Mouse (Mus musculus): Measurements from ENCODE around the gene Ddx31. TPM values are rescaled to one million over a fixed set of nuclear protein-coding genes. Genes with fewer than 3 reads are reported as not detected.

Ddx31 gene
- 16.5 and 17.5 TPM in 2 replicates for polyA plus RNA-seq (2014; fragmentation: Nextera tagmentation; extraction: Ambion mirVana)

GRCm38 (mm10) chr2:28840222-28840951, at the start of gene Ddx31, which contains the start of gene Gtf3c4:
Ddx31 (plus strand) TSS chr2:28840406.
Gtf3c4 (minus strand) TSS chr2:28840360.
- ATAC-seq (replicated peaks; ENCODE audit: low FRiP score, low TSS enrichment, low read depth) = peak; percentile 98
- Histone ChIP-seq H3K27ac (ENCODE audit: low read depth) (peak within 1 kb of the TSS; percentile 86), H3K36me3 (ENCODE audit: control insufficient read depth, insufficient read depth, low read length) (peaks cover 15% of the 10 kb centered on the region; the same call in 1 of the 2 replicates), H3K4me2 (ENCODE audit: low read length) (peak within 1 kb of the TSS; percentile 65), H3K27me3 (replicated peaks; ENCODE audit: control insufficient read depth, insufficient read depth, low read length) (no peaks in the 10 kb centered on the region), H3K9me3 (ENCODE audit: control insufficient read depth, low read length) (no peaks in the 10 kb centered on the region), H3K9ac (ENCODE audit: low read length) (peak within 1 kb of the TSS; percentile 91), H3K4me3 (ENCODE audit: low read depth, low read length) (peak within 1 kb of the TSS; percentile 98), H3K4me1 (replicated peaks; ENCODE audit: control insufficient read depth, insufficient read depth, low read length) (peaks cover 30% of the 10 kb centered on the region)
- under 1% methylated on average over 62 of the region's 63 CpGs for WGBS
- DNase-seq (ENCODE audit: low spot score) = peak; percentile 98

GRCm38 (mm10) chr2:28792931-28793610, 47.1 kb upstream of the Ddx31 start:
- DNase-seq (ENCODE audit: low spot score) (peak; percentile 67), ATAC-seq (replicated peaks; ENCODE audit: low FRiP score, low TSS enrichment, low read depth) (peak; percentile 80)
- H3K4me2 ChIP-seq (ENCODE audit: low read length) = peak overlapping the region; percentile 42
- WGBS = 20% methylated on average over 5 of the region's 6 CpGs
- no peaks in the 10 kb centered on the region for H3K36me3 ChIP-seq (ENCODE audit: control insufficient read depth, insufficient read depth, low read length)
- no peaks in the 10 kb centered on the region for H3K9me3 ChIP-seq (ENCODE audit: control insufficient read depth, low read length)
- 0 out of 2 replicates have a peak, but pooled peaks cover 7% of the 10 kb centered on the region for H3K4me1 ChIP-seq (replicated peaks; ENCODE audit: control insufficient read depth, insufficient read depth, low read length)
- H3K4me3 ChIP-seq (ENCODE audit: low read depth, low read length) = peak overlapping the region; percentile 4; the same call in 1 of the 2 replicates
- no peaks in the 10 kb centered on the region for H3K27me3 ChIP-seq (replicated peaks; ENCODE audit: control insufficient read depth, insufficient read depth, low read length)
- no peak overlapping the region for H3K9ac ChIP-seq (ENCODE audit: low read length)
- H3K27ac ChIP-seq (ENCODE audit: low read depth) = 0 out of 2 replicates have a peak overlapping the region, but pooled peaks have one; percentile 22

GRCm38 (mm10) chr2:28794623-28795022, 45.6 kb upstream of the Ddx31 start:
- DNase-seq (ENCODE audit: low spot score) (no peak), ATAC-seq (replicated peaks; ENCODE audit: low FRiP score, low TSS enrichment, low read depth) (no peak)
- H3K27me3 ChIP-seq (replicated peaks; ENCODE audit: control insufficient read depth, insufficient read depth, low read length) = no peaks in the 10 kb centered on the region
- no peak overlapping the region for H3K27ac ChIP-seq (ENCODE audit: low read depth)
- H3K9me3 ChIP-seq (ENCODE audit: control insufficient read depth, low read length) = no peaks in the 10 kb centered on the region
- no peak overlapping the region for H3K4me2 ChIP-seq (ENCODE audit: low read length)
- 0 out of 2 replicates have a peak, but pooled peaks cover 9% of the 10 kb centered on the region for H3K4me1 ChIP-seq (replicated peaks; ENCODE audit: control insufficient read depth, insufficient read depth, low read length)
- no peak overlapping the region for H3K4me3 ChIP-seq (ENCODE audit: low read depth, low read length)
- 80% methylated on average over 5 of the region's 5 CpGs for WGBS
- no peaks in the 10 kb centered on the region for H3K36me3 ChIP-seq (ENCODE audit: control insufficient read depth, insufficient read depth, low read length)
- no peak overlapping the region for H3K9ac ChIP-seq (ENCODE audit: low read length)

GRCm38 (mm10) chr2:28796298-28796697, 43.9 kb upstream of the Ddx31 start:
- WGBS = 66% methylated on average over 8 of the region's 8 CpGs
- ATAC-seq (replicated peaks; ENCODE audit: low FRiP score, low TSS enrichment, low read depth) = no peak
- no peak overlapping the region for H3K4me2 ChIP-seq (ENCODE audit: low read length)
- H3K9me3 ChIP-seq (ENCODE audit: control insufficient read depth, low read length) = no peaks in the 10 kb centered on the region
- 0 out of 2 replicates have a peak, but pooled peaks cover 9% of the 10 kb centered on the region for H3K4me1 ChIP-seq (replicated peaks; ENCODE audit: control insufficient read depth, insufficient read depth, low read length)
- H3K27ac ChIP-seq (ENCODE audit: low read depth) = no peak overlapping the region
- no peaks in the 10 kb centered on the region for H3K27me3 ChIP-seq (replicated peaks; ENCODE audit: control insufficient read depth, insufficient read depth, low read length)
- H3K9ac ChIP-seq (ENCODE audit: low read length) = no peak overlapping the region
- no peak overlapping the region for H3K4me3 ChIP-seq (ENCODE audit: low read depth, low read length)
- H3K36me3 ChIP-seq (ENCODE audit: control insufficient read depth, insufficient read depth, low read length) = no peaks in the 10 kb centered on the region
- DNase-seq (ENCODE audit: low spot score) = no peak

- H3K27ac ChIP-seq (ENCODE audit: low read depth) = no peak overlapping the region
- H3K27me3 ChIP-seq (replicated peaks; ENCODE audit: control insufficient read depth, insufficient read depth, low read length) = no peaks in the 10 kb centered on the region
- no peak for ATAC-seq (replicated peaks; ENCODE audit: low FRiP score, low TSS enrichment, low read depth)
- H3K9ac ChIP-seq (ENCODE audit: low read length) = no peak overlapping the region
- no peak overlapping the region for H3K4me2 ChIP-seq (ENCODE audit: low read length)
- 0 out of 2 replicates have a peak, but pooled peaks cover 5% of the 10 kb centered on the region for H3K4me1 ChIP-seq (replicated peaks; ENCODE audit: control insufficient read depth, insufficient read depth, low read length)
- H3K4me3 ChIP-seq (ENCODE audit: low read depth, low read length) = no peak overlapping the region
- 61% methylated on average over 18 of the region's 18 CpGs for WGBS
- H3K36me3 ChIP-seq (ENCODE audit: control insufficient read depth, insufficient read depth, low read length) = no peaks in the 10 kb centered on the region
- no peak for DNase-seq (ENCODE audit: low spot score)
- H3K9me3 ChIP-seq (ENCODE audit: control insufficient read depth, low read length) = no peaks in the 10 kb centered on the region
Measured at GRCm38 (mm10) chr2:28797490-28798106, 42.6 kb upstream of the Ddx31 start.

GRCm38 (mm10) chr2:28798390-28798789, 41.8 kb upstream of the Ddx31 start:
- no peak for ATAC-seq (replicated peaks; ENCODE audit: low FRiP score, low TSS enrichment, low read depth)
- no peak overlapping the region for H3K9ac ChIP-seq (ENCODE audit: low read length)
- DNase-seq (ENCODE audit: low spot score) = no peak
- WGBS = 35% methylated on average over 3 of the region's 3 CpGs
- 0 out of 2 replicates have a peak, but pooled peaks cover 2% of the 10 kb centered on the region for H3K4me1 ChIP-seq (replicated peaks; ENCODE audit: control insufficient read depth, insufficient read depth, low read length)
- H3K27me3 ChIP-seq (replicated peaks; ENCODE audit: control insufficient read depth, insufficient read depth, low read length) = no peaks in the 10 kb centered on the region
- H3K36me3 ChIP-seq (ENCODE audit: control insufficient read depth, insufficient read depth, low read length) = no peaks in the 10 kb centered on the region
- no peaks in the 10 kb centered on the region for H3K9me3 ChIP-seq (ENCODE audit: control insufficient read depth, low read length)
- H3K4me2 ChIP-seq (ENCODE audit: low read length) = no peak overlapping the region
- no peak overlapping the region for H3K4me3 ChIP-seq (ENCODE audit: low read depth, low read length)
- H3K27ac ChIP-seq (ENCODE audit: low read depth) = no peak overlapping the region

GRCm38 (mm10) chr2:28799575-28799974, 40.6 kb upstream of the Ddx31 start:
- H3K27me3 ChIP-seq (replicated peaks; ENCODE audit: control insufficient read depth, insufficient read depth, low read length) = no peaks in the 10 kb centered on the region
- H3K27ac ChIP-seq (ENCODE audit: low read depth) = no peak overlapping the region
- WGBS = 55% methylated on average over 2 of the region's 2 CpGs
- DNase-seq (ENCODE audit: low spot score) (no peak), ATAC-seq (replicated peaks; ENCODE audit: low FRiP score, low TSS enrichment, low read depth) (no peak)
- H3K9me3 ChIP-seq (ENCODE audit: control insufficient read depth, low read length) = no peaks in the 10 kb centered on the region
- no peak overlapping the region for H3K4me3 ChIP-seq (ENCODE audit: low read depth, low read length)
- no peak overlapping the region for H3K9ac ChIP-seq (ENCODE audit: low read length)
- no peak overlapping the region for H3K4me2 ChIP-seq (ENCODE audit: low read length)
- H3K36me3 ChIP-seq (ENCODE audit: control insufficient read depth, insufficient read depth, low read length) = no peaks in the 10 kb centered on the region
- 0 out of 2 replicates have a peak, but pooled peaks cover 2% of the 10 kb centered on the region for H3K4me1 ChIP-seq (replicated peaks; ENCODE audit: control insufficient read depth, insufficient read depth, low read length)

- Histone ChIP-seq H3K27ac (ENCODE audit: low read depth) (no peak overlapping the region), H3K9me3 (ENCODE audit: control insufficient read depth, low read length) (no peaks in the 10 kb centered on the region), H3K4me1 (replicated peaks; ENCODE audit: control insufficient read depth, insufficient read depth, low read length) (no peaks in the 10 kb centered on the region), H3K27me3 (replicated peaks; ENCODE audit: control insufficient read depth, insufficient read depth, low read length) (no peaks in the 10 kb centered on the region), H3K9ac (ENCODE audit: low read length) (no peak overlapping the region), H3K36me3 (ENCODE audit: control insufficient read depth, insufficient read depth, low read length) (no peaks in the 10 kb centered on the region), H3K4me2 (ENCODE audit: low read length) (no peak overlapping the region), H3K4me3 (ENCODE audit: low read depth, low read length) (no peak overlapping the region)
- WGBS = 90% methylated on average over 7 of the region's 7 CpGs
- ATAC-seq (replicated peaks; ENCODE audit: low FRiP score, low TSS enrichment, low read depth) (no peak), DNase-seq (ENCODE audit: low spot score) (no peak)
Measured at GRCm38 (mm10) chr2:28803406-28803805, 36.8 kb upstream of the Ddx31 start.
